Mouse (Mus musculus) right cerebral cortex, postnatal 10 days (tissue): ENCODE data around the gene Stat5b.

ENCODE experiments used
- DNase-seq, 2 experiments: peaks; one replicate each; pipeline ENCODE4 v3.0.0; 2021; ENCODE audit warnings: low spot score in 2 of 2

Gene Stat5b

DNA sequence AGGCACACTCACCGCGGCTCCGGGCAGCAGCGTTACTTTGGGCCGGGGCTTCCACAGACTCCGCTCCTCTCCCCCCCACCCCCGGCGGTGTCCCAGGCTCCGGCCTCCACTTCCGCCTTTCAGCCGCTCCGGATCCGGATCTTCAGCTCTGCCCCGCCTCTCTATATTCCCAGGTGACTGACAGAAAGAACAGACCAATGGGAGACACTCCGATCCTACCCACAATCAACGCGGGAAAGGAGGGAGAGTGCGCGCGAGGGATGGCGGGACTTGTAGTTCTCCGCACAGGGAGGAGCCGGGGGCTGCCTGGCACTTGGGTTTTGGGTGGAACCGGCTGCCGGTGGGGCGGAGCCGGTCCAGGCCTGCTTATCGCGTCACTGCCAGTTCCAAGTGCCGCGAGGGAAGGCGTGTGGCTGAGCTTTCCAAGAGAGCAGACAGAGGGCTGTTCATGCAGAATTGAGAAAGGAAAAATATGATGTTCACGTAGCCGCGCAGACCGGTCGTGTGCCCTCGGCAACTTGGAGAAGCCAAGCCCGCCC is 112.4 kb downstream of the Stat5b start, which contains the start of gene Rab5c:
Gene Rab5c, minus strand, starts transcription at position 150 of the 539 bp plus-strand sequence.
- peak; percentile 99 for DNase-seq

DNA sequence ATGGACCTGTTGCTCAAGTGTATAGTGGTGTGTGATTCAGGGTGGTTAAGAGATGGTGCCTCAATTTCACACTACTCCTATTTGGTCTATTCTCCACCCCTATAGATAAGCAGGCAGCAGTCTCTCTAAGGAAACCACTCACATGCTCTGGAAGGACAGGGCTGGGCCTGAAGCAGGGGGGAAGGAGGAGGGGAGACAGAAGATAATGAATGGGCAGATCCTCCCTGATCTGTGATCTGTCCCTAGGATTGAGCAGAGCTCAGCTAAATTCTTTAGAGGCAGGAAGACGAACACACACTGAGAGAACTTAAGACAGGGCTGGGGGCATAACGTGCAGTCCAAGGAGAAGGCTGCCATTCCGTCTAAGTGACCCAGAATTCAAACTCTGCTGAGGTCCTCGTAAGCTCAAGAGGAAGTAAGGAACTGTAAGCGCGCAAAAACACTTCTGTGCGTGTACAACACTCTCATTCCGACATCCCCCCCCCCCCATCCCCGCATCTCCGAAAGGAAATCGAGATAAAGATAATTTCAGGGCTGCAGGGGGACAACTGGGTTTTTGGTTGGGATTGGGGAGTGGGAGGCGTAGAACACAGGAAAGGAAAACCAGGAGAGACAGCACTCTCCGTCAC is 113.3 kb downstream of the Stat5b start:
- no peak for DNase-seq

DNA sequence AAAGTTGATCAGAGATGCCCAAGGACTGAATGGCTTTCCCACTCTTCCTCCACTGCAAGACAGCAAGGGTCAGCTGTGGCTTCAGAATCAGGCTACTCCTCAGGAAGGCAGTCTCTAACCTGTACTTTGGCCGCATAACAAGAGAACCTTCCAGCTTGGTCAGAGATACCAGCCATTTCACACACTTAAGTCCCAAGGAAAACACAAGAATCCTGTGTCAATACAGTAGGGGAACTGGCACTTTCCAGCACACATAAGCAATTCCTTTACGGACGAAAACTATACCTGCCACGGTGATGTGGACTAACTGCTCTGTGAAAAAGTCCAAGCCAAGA is 113.8 kb downstream of the Stat5b start:
- DNase-seq, result no peak

DNA sequence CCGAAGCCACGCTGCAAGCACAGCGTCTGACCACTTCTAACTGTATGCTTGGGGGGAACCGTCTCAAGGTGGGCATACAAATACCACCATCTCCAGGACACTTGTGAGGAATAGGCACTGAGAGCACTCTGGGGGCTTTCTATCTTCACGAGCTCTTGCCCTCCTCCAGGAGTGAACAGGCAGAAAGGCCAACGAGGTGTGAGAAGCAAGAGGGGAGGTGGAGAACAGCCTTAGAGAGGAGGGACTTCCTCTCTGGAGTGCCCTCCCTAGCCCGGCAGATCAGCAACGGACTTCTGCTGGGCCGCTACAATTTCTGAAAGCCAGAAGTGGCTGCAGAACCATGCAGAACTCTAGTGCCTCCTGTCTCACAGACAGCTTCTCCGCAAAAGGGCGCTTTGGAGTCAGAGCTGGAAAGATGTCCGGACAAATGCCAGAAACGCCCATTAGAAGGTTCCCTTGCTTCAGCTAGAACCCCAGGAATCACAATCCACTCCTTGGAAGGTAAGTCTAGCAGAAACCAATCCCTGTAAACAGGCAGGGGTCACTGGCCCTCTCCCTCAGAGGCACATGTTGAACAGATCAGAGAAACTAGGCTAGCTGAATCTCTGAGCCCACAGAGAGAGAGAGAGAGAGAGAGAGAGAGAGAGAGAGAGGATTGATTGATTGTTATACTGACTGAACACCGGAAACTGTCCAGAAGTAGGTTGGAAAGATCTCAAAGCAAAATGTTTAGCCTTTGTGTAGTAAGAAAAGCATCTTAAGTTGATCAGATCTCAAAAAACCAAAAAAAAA is 114.4 kb downstream of the Stat5b start:
- DNase-seq, result peak in 1 of 2 experiments; percentile 33

- no peak for DNase-seq
Measured at GRCm38 (mm10) chr11:100735134-100735865, 115.2 kb downstream of the Stat5b start.
